Mouse (Mus musculus) CH12.LX (cell line): Measurements from ENCODE around the gene Btf3l4.

ENCODE experiments used
- CTCF ChIP-seq, 2 experiments: IDR thresholded peaks in 1 of 2; conservative IDR thresholded peaks in 1 of 2; 2 replicates each; pipeline ENCODE4 v1.5.1; 2011 to 2012; ENCODE audit warnings: low read depth in 2 of 2, low read length in 2 of 2, improper control_type of control experiment in 1 of 2, inconsistent platforms in 1 of 2, mild to moderate bottlenecking in 1 of 2, moderate library complexity in 1 of 2
- EP300 ChIP-seq: IDR thresholded peaks from 2 replicates; pipeline ENCODE4 v1.6.1; 2011; ENCODE audit warnings: low read length, improper control_type of control experiment
- POLR2A ChIP-seq: IDR thresholded peaks from 2 replicates; pipeline ENCODE4 v1.6.1; 2011; ENCODE audit warnings: low read depth, mild to moderate bottlenecking, improper control_type of control experiment, low read length
- TCF12 ChIP-seq: IDR thresholded peaks from 2 replicates; pipeline ENCODE4 v1.6.1; 2014; ENCODE audit warnings: low read depth, mild to moderate bottlenecking, inconsistent platforms, low read length, improper control_type of control experiment
- USF2 ChIP-seq: conservative IDR thresholded peaks from 2 replicates; pipeline ENCODE4 v1.6.1; 2011; ENCODE audit warnings: low read depth, low read length, improper control_type of control experiment

GRCm38 (mm10) chr4:108843336-108843735 lies 9.9 kb upstream of the Btf3l4 start:
- TF ChIP-seq POLR2A (no peak), USF2 (no peak), EP300 (no peak), CTCF (conservative IDR thresholded peaks at IDR 0.05 in 1 of 2, IDR thresholded peaks at IDR 0.05 in 1 of 2; ENCODE audit: low read depth in 2 of 2, low read length in 2 of 2) (no peak), TCF12 (no peak)
